Mouse (Mus musculus) CD4-positive naive resting alpha-beta T cell, adult 76 days (primary cell): ENCODE results near the gene Hspa1b. TPM values are rescaled to one million over a fixed set of nuclear protein-coding genes. Genes with fewer than 3 reads are reported as not detected.

ENCODE experiments used
- total RNA-seq: library from RNA; stranded (reverse); gene quantifications from one replicate; pipeline ENCODE4 v1.2.4, GENCODE M21; 2023

The Hspa1b gene
- total RNA-seq = 97.6 TPM

GRCm38 (mm10) chr17:34959130-34959778 lies at the start of gene Hspa1b:
TSS of gene Hspa1b (minus strand) at chr17:34959238.

GRCm38 (mm10) chr17:35000717-35001451 lies 41.8 kb upstream of the Hspa1b start, which contains the start of gene Vars:
TSS of gene Vars (plus strand) at chr17:35000987.

GRCm38 (mm10) chr17:34981690-34982180 lies 22.7 kb upstream of the Hspa1b start, which contains the start of gene Lsm2:
TSS of gene Lsm2 (plus strand) at chr17:34981862.

GRCm38 (mm10) chr17:34972069-34972749 lies 13.2 kb upstream of the Hspa1b start, which contains the start of the genes Hspa1a and Hspa1l:
TSS of gene Hspa1a (minus strand) at chr17:34972156.
TSS of gene Hspa1l (plus strand) at chr17:34972703.

GRCm38 (mm10) chr17:34969822-34970221 lies 10.8 kb upstream of the Hspa1b start, which contains the start of gene Gm20481:
TSS of gene Gm20481 (plus strand) at chr17:34969912.

GRCm38 (mm10) chr17:34931061-34931734 lies 27.8 kb downstream of the Hspa1b start, which contains the start of gene Neu1:
TSS of gene Neu1 (plus strand) at chr17:34931253.

GRCm38 (mm10) chr17:34913930-34914665 lies 44.9 kb downstream of the Hspa1b start, which contains the start of gene Slc44a4:
TSS of gene Slc44a4 (plus strand) at chr17:34914466.

Other genes starting within 250 kb of the Hspa1b start
- 0.70 TPM for gene C4b, start 215.4 kb downstream of the Hspa1b start, total RNA-seq
- gene Cyp21a1, start 154.7 kb downstream of the Hspa1b start, total RNA-seq = not detected
- gene Stk19, start 122.3 kb downstream of the Hspa1b start, total RNA-seq = 55.8 TPM
- gene Dxo, start 122.2 kb downstream of the Hspa1b start, total RNA-seq = 86.0 TPM
- gene Skiv2l, start 109.0 kb downstream of the Hspa1b start, total RNA-seq = 121 TPM
- 22.0 TPM for gene Nelfe, start 108.8 kb downstream of the Hspa1b start, total RNA-seq
- 0.64 TPM for gene Cfb, start 96.7 kb downstream of the Hspa1b start, total RNA-seq
- gene Zbtb12, start 79.8 kb downstream of the Hspa1b start, total RNA-seq = 4.4 TPM
- gene Gm20547, start 77.2 kb downstream of the Hspa1b start, total RNA-seq = 0.38 TPM
- 1.6 TPM for gene C2, start 61.0 kb downstream of the Hspa1b start, total RNA-seq
- gene Ehmt2, start 60.8 kb downstream of the Hspa1b start, total RNA-seq = 113 TPM
- not detected for gene Slc44a4, start 44.8 kb downstream of the Hspa1b start, total RNA-seq
- gene Neu1, start 28.0 kb downstream of the Hspa1b start, total RNA-seq = 44.2 TPM
- not detected for gene Gm20481, start 10.7 kb upstream of the Hspa1b start, total RNA-seq
- gene Hspa1a, start 12.9 kb upstream of the Hspa1b start, total RNA-seq = 57.4 TPM
- not detected for gene Hspa1l, start 13.5 kb upstream of the Hspa1b start, total RNA-seq
- 24.0 TPM for gene Lsm2, start 22.6 kb upstream of the Hspa1b start, total RNA-seq
- gene Vars, start 41.7 kb upstream of the Hspa1b start, total RNA-seq = 85.0 TPM
- not detected for gene Vwa7, start 57.3 kb upstream of the Hspa1b start, total RNA-seq
- gene Sapcd1, start 68.8 kb upstream of the Hspa1b start, total RNA-seq = 1.4 TPM
- 3.2 TPM for gene Msh5, start 87.5 kb upstream of the Hspa1b start, total RNA-seq
- 137 TPM for gene Clic1, start 90.7 kb upstream of the Hspa1b start, total RNA-seq
- gene Ddah2, start 99.8 kb upstream of the Hspa1b start, total RNA-seq = 0.70 TPM
- gene Ly6g6c, start 106.2 kb upstream of the Hspa1b start, total RNA-seq = not detected
- gene Mpig6b, start 106.9 kb upstream of the Hspa1b start, total RNA-seq = not detected
- gene Ly6g6e, start 117.7 kb upstream of the Hspa1b start, total RNA-seq = not detected
- gene Ly6g6d, start 118.8 kb upstream of the Hspa1b start, total RNA-seq = not detected
- not detected for gene Ly6g6f, start 126.4 kb upstream of the Hspa1b start, total RNA-seq
- gene Abhd16a, start 130.0 kb upstream of the Hspa1b start, total RNA-seq = 60.6 TPM
- not detected for gene Ly6g5c, start 149.0 kb upstream of the Hspa1b start, total RNA-seq
- gene Ly6g5b, start 156.2 kb upstream of the Hspa1b start, total RNA-seq = 1.5 TPM
- 28.7 TPM for gene Gpank1, start 162.2 kb upstream of the Hspa1b start, total RNA-seq
- 118 TPM for gene Csnk2b, start 162.8 kb upstream of the Hspa1b start, total RNA-seq
- 15.3 TPM for gene D17H6S53E, start 167.1 kb upstream of the Hspa1b start, total RNA-seq
- gene Apom, start 172.8 kb upstream of the Hspa1b start, total RNA-seq = not detected
- gene Bag6, start 175.9 kb upstream of the Hspa1b start, total RNA-seq = 487 TPM
- gene Prrc2a, start 205.7 kb upstream of the Hspa1b start, total RNA-seq = 292 TPM
- gene Aif1, start 216.8 kb upstream of the Hspa1b start, total RNA-seq = 8.6 TPM
- gene Lst1, start 229.2 kb upstream of the Hspa1b start, total RNA-seq = 9.5 TPM
- gene Ltb, start 235.2 kb upstream of the Hspa1b start, total RNA-seq = 417 TPM
- 11.3 TPM for gene Tnf, start 242.8 kb upstream of the Hspa1b start, total RNA-seq
- 15.7 TPM for gene Lta, start 246.1 kb upstream of the Hspa1b start, total RNA-seq